Mouse (Mus musculus): ENCODE results near the gene Uba5. TPM values are rescaled to one million over a fixed set of nuclear protein-coding genes. Genes with fewer than 3 reads are reported as not detected.

Gene Uba5
- polyA plus RNA-seq, 1 experiment from 2014 or later: 68.5 TPM

DNA sequence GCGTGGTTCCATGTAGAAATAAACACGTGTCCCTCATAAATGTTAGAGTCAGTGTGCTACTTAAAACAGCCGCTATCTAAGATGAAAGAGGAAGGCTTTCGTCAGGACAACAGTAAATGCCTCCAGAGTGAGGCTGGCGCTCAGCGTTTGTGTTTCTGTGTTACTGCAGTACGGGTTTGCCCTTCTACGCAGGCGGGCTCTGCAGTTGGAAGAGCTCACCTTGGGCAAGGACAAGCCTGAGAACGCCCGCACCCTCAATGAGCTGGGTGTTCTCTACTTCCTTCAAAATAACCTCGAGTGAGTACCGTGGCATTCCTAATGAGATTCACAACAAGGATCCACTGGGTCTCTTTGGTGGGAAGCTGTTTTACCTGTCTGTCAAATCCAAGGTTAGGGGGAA is 24.7 kb downstream of the Uba5 start:
- no peak overlapping the region for H3K27ac ChIP-seq (ENCODE audit: low read length)
- 93% methylated on average over 13 of the region's 13 CpGs for WGBS
- H3K36me3 ChIP-seq (ENCODE audit: control insufficient read depth, insufficient read depth): no peaks in the 10 kb centered on the region
- H3K9ac ChIP-seq (replicated peaks; ENCODE audit: low read depth, low read length): no peak overlapping the region
- H3K4me1 ChIP-seq (replicated peaks; ENCODE audit: control insufficient read depth, insufficient read depth, low read length): no peaks in the 10 kb centered on the region
- no peaks in the 10 kb centered on the region for H3K9me3 ChIP-seq (ENCODE audit: control insufficient read depth, low read length)
- H3K27me3 ChIP-seq (replicated peaks; ENCODE audit: control insufficient read depth, insufficient read depth, low read length): no peaks in the 10 kb centered on the region
- no peak for ATAC-seq
- H3K4me2 ChIP-seq (ENCODE audit: low read length): no peak overlapping the region
- no peak overlapping the region for H3K4me3 ChIP-seq (replicated peaks; ENCODE audit: low read length)

DNA sequence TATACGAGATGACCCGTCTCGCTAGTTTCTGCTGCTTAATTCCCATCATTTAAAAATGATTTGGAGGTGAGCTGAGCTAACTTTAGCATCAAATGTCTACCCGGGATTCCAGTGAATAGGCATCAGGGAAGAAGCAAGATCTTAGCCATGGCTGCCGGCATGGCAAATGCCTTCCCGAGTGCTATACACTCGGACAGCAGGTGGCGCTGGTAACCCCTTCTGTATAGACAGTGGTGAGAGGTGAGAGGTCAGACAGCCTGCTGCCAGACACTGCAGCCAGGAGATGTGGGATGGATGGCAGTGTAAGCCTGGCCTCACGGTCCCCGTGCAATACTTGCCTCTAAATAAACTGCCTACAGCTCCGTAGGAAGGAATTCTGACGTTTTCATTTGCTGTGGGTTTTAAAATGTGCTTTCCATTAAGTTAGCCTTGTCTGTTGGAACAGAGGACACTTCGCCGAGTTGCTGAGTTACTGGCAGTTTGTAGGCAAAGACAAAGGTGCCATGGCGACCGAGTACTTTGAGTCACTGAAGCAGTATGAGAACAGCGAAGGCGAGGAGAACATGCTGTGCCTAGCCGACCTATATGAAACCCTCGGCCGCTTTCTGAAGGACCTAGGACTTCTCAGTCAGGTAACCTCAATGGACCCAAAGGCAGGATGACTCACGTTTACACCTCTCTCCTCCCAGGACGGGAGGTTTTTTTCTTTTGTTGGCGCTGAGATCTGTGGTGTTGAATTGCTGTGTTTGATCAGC is 27.5 kb downstream of the Uba5 start:
- H3K4me2 ChIP-seq (ENCODE audit: low read length): no peak overlapping the region
- no peak overlapping the region for H3K27ac ChIP-seq (ENCODE audit: low read length)
- ATAC-seq: no peak; the same call in 1 of the 2 replicates
- no peaks in the 10 kb centered on the region for H3K27me3 ChIP-seq (replicated peaks; ENCODE audit: control insufficient read depth, insufficient read depth, low read length)
- H3K9me3 ChIP-seq (ENCODE audit: control insufficient read depth, low read length): no peaks in the 10 kb centered on the region
- no peaks in the 10 kb centered on the region for H3K4me1 ChIP-seq (replicated peaks; ENCODE audit: control insufficient read depth, insufficient read depth, low read length)
- no peak overlapping the region for H3K4me3 ChIP-seq (replicated peaks; ENCODE audit: low read length)
- no peak overlapping the region for H3K9ac ChIP-seq (replicated peaks; ENCODE audit: low read depth, low read length)
- H3K36me3 ChIP-seq (ENCODE audit: control insufficient read depth, insufficient read depth): no peaks in the 10 kb centered on the region
- 55% methylated on average over 24 of the region's 24 CpGs for WGBS

DNA sequence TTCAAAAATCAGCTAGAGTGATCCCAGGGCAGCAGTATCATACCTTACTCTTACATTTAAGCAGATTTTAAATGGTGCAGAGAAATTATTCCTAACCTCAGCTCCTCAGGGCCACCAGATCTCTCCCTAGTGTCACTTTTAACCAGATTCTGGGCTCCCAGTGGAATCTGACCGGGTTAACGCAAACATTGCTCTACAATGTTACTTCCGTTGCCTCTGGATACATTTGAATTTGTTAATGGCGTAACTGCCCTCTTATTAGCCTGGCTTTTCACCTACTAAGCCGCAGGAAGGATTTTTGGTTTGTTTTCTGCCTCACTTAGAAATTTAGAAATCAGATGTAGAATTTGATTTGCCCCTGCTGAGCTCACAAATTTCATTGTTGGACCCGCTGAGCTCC is 28.2 kb downstream of the Uba5 start:
- WGBS: 78% methylated on average over 6 of the region's 6 CpGs
- no peaks in the 10 kb centered on the region for H3K4me1 ChIP-seq (replicated peaks; ENCODE audit: control insufficient read depth, insufficient read depth, low read length)
- no peak overlapping the region for H3K4me2 ChIP-seq (ENCODE audit: low read length)
- H3K4me3 ChIP-seq (replicated peaks; ENCODE audit: low read length): no peak overlapping the region
- no peaks in the 10 kb centered on the region for H3K9me3 ChIP-seq (ENCODE audit: control insufficient read depth, low read length)
- no peaks in the 10 kb centered on the region for H3K36me3 ChIP-seq (ENCODE audit: control insufficient read depth, insufficient read depth)
- ATAC-seq: no peak
- no peaks in the 10 kb centered on the region for H3K27me3 ChIP-seq (replicated peaks; ENCODE audit: control insufficient read depth, insufficient read depth, low read length)
- H3K27ac ChIP-seq (ENCODE audit: low read length): no peak overlapping the region
- H3K9ac ChIP-seq (replicated peaks; ENCODE audit: low read depth, low read length): no peak overlapping the region

DNA sequence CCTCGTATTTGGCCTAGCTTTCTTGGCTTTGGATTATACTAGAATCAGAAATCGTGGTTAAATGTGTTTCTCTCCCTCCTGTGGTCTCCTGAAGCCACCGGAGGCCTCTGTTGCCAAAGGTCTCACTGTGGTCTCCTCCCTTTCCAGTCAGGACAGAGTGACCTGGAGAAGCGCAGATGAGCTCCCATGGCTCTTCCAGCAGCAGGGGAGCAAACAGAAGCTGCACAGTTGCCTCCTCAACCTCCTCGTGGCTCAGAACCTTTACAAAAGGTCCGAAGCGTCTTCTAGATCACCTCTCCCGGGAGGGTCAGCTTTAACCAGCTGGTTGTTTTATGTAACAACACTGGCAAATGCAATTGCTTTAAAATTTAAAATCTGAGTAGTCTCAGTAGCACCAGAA is 28.7 kb downstream of the Uba5 start:
- Histone ChIP-seq H3K36me3 (ENCODE audit: control insufficient read depth, insufficient read depth) (no peaks in the 10 kb centered on the region), H3K27ac (ENCODE audit: low read length) (no peak overlapping the region), H3K4me1 (replicated peaks; ENCODE audit: control insufficient read depth, insufficient read depth, low read length) (no peaks in the 10 kb centered on the region), H3K9me3 (ENCODE audit: control insufficient read depth, low read length) (no peaks in the 10 kb centered on the region), H3K27me3 (replicated peaks; ENCODE audit: control insufficient read depth, insufficient read depth, low read length) (no peaks in the 10 kb centered on the region), H3K4me3 (replicated peaks; ENCODE audit: low read length) (no peak overlapping the region), H3K4me2 (ENCODE audit: low read length) (no peak overlapping the region), H3K9ac (replicated peaks; ENCODE audit: low read depth, low read length) (no peak overlapping the region)
- WGBS: 83% methylated on average over 8 of the region's 8 CpGs
- no peak for ATAC-seq

DNA sequence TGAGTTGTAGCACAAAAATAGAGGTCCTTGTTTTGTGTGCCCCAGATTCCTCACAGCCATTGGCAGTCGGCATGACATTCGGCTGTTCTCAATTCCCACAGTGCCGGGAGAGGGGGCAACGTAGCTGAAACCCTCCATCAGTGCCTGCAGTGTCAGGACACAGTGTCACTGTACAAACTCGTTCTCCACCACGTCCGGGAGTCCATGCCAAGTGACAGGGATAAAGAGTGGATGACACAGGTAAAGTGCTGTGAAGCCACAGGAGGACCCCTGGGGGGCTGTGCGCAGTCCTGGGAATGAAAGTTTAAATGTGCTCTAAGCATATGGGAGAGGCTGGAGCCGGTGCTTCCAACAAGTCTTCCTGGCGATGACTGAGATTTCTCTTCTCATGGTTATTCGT is 33.1 kb downstream of the Uba5 start:
- Histone ChIP-seq H3K4me2 (ENCODE audit: low read length) (no peak overlapping the region), H3K4me3 (replicated peaks; ENCODE audit: low read length) (no peak overlapping the region), H3K9me3 (ENCODE audit: control insufficient read depth, low read length) (no peaks in the 10 kb centered on the region), H3K9ac (replicated peaks; ENCODE audit: low read depth, low read length) (no peak overlapping the region), H3K36me3 (ENCODE audit: control insufficient read depth, insufficient read depth) (peaks cover 8% of the 10 kb centered on the region; the same call in 1 of the 2 replicates), H3K27ac (ENCODE audit: low read length) (no peak overlapping the region), H3K4me1 (replicated peaks; ENCODE audit: control insufficient read depth, insufficient read depth, low read length) (no peaks in the 10 kb centered on the region), H3K27me3 (replicated peaks; ENCODE audit: control insufficient read depth, insufficient read depth, low read length) (no peaks in the 10 kb centered on the region)
- no peak for ATAC-seq
- WGBS: 91% methylated on average over 11 of the region's 11 CpGs

DNA sequence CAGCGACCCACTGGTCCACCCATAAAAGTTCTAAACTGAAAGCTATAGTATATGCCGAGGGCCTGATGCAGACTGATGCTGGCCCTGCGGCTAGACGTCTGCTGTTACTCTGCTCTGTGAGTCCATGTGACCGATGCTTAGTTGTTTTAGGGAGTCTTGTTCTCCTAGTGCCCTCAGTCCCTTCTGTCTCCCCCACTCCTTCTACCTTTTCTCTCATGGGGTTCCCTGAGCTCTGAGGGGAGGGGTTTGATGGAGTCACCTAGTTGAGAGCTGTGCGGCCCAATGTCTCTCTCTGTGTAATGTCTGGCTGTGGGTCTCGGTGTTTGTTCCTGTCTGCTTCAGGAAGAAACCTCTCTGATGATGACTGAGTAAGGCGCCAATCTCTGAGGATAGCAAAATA is 35.7 kb downstream of the Uba5 start:
- WGBS: 97% methylated on average over 8 of the region's 8 CpGs
- no peak overlapping the region for H3K4me2 ChIP-seq (ENCODE audit: low read length)
- H3K4me1 ChIP-seq (replicated peaks; ENCODE audit: control insufficient read depth, insufficient read depth, low read length): no peaks in the 10 kb centered on the region
- no peak overlapping the region for H3K27ac ChIP-seq (ENCODE audit: low read length)
- peaks cover 8% of the 10 kb centered on the region; the same call in 1 of the 2 replicates for H3K36me3 ChIP-seq (ENCODE audit: control insufficient read depth, insufficient read depth)
- no peak for ATAC-seq
- no peaks in the 10 kb centered on the region for H3K9me3 ChIP-seq (ENCODE audit: control insufficient read depth, low read length)
- no peaks in the 10 kb centered on the region for H3K27me3 ChIP-seq (replicated peaks; ENCODE audit: control insufficient read depth, insufficient read depth, low read length)
- no peak overlapping the region for H3K9ac ChIP-seq (replicated peaks; ENCODE audit: low read depth, low read length)
- no peak overlapping the region for H3K4me3 ChIP-seq (replicated peaks; ENCODE audit: low read length)

DNA sequence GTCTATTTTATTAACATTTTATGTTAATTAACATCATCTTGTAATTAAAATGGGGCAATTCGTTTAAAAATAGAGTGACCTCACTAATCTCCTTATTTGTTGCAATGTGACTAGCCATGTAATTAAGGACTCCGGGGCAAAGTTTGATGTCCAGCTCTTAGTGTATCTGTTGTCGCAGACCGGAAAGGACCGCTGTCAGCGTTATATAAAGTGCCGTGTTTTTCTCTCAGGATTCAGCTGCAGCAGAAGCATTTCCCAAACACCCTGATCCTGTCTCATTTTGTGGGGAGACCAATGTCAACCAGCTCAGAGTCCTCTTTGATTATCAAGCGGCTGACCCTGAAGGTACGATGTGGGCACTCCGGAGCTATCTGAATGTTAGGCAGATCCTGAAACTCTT is 41.9 kb downstream of the Uba5 start:
- no peak for ATAC-seq

DNA sequence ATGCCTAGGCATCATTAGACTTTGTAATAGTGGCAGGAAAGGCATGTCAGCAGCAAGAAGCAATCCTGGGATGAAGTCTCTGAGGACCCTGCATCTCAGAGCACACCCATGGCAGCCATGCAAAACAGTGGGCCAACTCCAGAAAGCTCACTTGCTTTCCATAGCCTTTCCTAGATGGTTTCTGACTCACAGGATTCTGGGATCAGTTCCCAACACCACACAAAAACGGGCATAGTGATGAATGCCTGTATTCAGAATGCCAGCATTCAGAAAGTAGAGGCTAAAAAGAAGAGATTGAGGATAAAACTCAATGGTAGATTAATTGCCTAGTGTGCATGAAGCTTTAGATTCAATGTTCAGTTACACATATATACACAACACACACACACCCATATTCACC is 48.4 kb downstream of the Uba5 start:
- Histone ChIP-seq H3K36me3 (ENCODE audit: control insufficient read depth, insufficient read depth) (peaks cover 2% of the 10 kb centered on the region; the same call in 1 of the 2 replicates), H3K4me2 (ENCODE audit: low read length) (no peak overlapping the region), H3K9ac (replicated peaks; ENCODE audit: low read depth, low read length) (no peak overlapping the region), H3K27ac (ENCODE audit: low read length) (no peak overlapping the region), H3K9me3 (ENCODE audit: control insufficient read depth, low read length) (no peaks in the 10 kb centered on the region), H3K4me1 (replicated peaks; ENCODE audit: control insufficient read depth, insufficient read depth, low read length) (no peaks in the 10 kb centered on the region), H3K27me3 (replicated peaks; ENCODE audit: control insufficient read depth, insufficient read depth, low read length) (no peaks in the 10 kb centered on the region), H3K4me3 (replicated peaks; ENCODE audit: low read length) (no peak overlapping the region)
- ATAC-seq: no peak
- 42% methylated on average over 1 of the region's 1 CpGs for WGBS

More for the DNA sequence above, 41.9 kb downstream of the Uba5 start:
- H3K4me2 ChIP-seq (ENCODE audit: low read length): no peak overlapping the region
- no peak overlapping the region for H3K9ac ChIP-seq (replicated peaks; ENCODE audit: low read depth, low read length)
- H3K4me3 ChIP-seq (replicated peaks; ENCODE audit: low read length): no peak overlapping the region
- no peaks in the 10 kb centered on the region for H3K4me1 ChIP-seq (replicated peaks; ENCODE audit: control insufficient read depth, insufficient read depth, low read length)
- H3K27me3 ChIP-seq (replicated peaks; ENCODE audit: control insufficient read depth, insufficient read depth, low read length): no peaks in the 10 kb centered on the region
- no peak overlapping the region for H3K27ac ChIP-seq (ENCODE audit: low read length)
- no peaks in the 10 kb centered on the region for H3K9me3 ChIP-seq (ENCODE audit: control insufficient read depth, low read length)
- H3K36me3 ChIP-seq (ENCODE audit: control insufficient read depth, insufficient read depth): no peaks in the 10 kb centered on the region; the same call in 1 of the 2 replicates
- 90% methylated on average over 10 of the region's 10 CpGs for WGBS

DNA sequence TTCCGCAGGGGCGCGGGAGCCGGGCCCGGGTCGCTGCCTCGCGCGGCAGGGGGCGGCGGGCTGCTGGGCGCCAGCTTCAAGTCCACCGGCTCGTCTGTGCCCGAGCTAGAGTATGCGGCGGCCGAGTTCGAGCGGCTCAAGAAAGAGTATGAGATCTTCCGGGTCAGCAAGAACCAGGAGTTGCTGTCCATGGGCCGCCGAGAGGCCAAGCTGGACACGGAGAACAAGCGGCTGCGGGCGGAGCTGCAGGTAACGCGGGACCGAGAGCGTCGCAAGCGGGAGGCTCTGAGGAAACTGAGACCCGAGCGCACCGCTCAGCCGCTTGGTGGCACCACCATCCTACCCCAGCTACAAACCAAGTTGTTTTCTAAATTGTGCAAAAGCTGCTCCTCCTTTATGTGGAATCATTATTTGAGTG is 60.0 kb downstream of the Uba5 start:
- under 1% methylated on average over 37 of the region's 37 CpGs for WGBS
- Histone ChIP-seq H3K4me2 (ENCODE audit: low read length) (peak overlapping the region; percentile 69), H3K27ac (ENCODE audit: low read length) (peak overlapping the region; percentile 82), H3K9ac (replicated peaks; ENCODE audit: low read depth, low read length) (peak overlapping the region; percentile 74), H3K9me3 (ENCODE audit: control insufficient read depth, low read length) (no peaks in the 10 kb centered on the region), H3K4me3 (replicated peaks; ENCODE audit: low read length) (peak overlapping the region; percentile 77), H3K36me3 (ENCODE audit: control insufficient read depth, insufficient read depth) (no peaks in the 10 kb centered on the region), H3K27me3 (replicated peaks; ENCODE audit: control insufficient read depth, insufficient read depth, low read length) (0 out of 2 replicates have a peak, but pooled peaks cover 3% of the 10 kb centered on the region), H3K4me1 (replicated peaks; ENCODE audit: control insufficient read depth, insufficient read depth, low read length) (0 out of 2 replicates have a peak, but pooled peaks cover 3% of the 10 kb centered on the region)
- peak; percentile 58 for ATAC-seq

Data from forebrain, embryonic 16.5 days (tissue).